ENCODE assay signal across 8 mouse cellular contexts in genomic region chr6:85586805-85587367, GRCm38 (mm10). TPM values are rescaled to one million over a fixed set of nuclear protein-coding genes. Genes with fewer than 3 reads are reported as not detected.
A peak's percentile ranks its signal among the peaks of the same experiment; 100 is the strongest.
DNase-seq lines count a peak whose midpoint lies in the region; ATAC-seq and TF ChIP-seq lines count a peak whose summit lies in the region.

No protein-coding gene starts in this region.

- ATAC-seq in forebrain, postnatal 0 days: 0 out of 2 replicates have a peak, but pooled peaks have one; percentile 6
- no peak for ATAC-seq in kidney, postnatal 0 days (replicated peaks; ENCODE audit: low FRiP score, low read depth)
- no peak for ATAC-seq in midbrain, embryonic 14.5 days (ENCODE audit: low FRiP score, low TSS enrichment)
- no peak for ATAC-seq in inflammation-experienced regulatory T-cells, adult 6 months

- peaks cover 13% of the 10 kb centered on the region for H3K4me1 ChIP-seq in forebrain, postnatal 0 days (ENCODE audit: insufficient read depth)
- H3K4me1 ChIP-seq in kidney, postnatal 0 days (replicated peaks; ENCODE audit: insufficient read depth, low read length): peaks cover 5% of the 10 kb centered on the region; the same call in 1 of the 2 replicates
- H3K4me1 ChIP-seq in midbrain, embryonic 14.5 days (ENCODE audit: control insufficient read depth, insufficient read depth, low read length): peaks cover 19% of the 10 kb centered on the region

- peak overlapping the region; percentile 56 for H3K4me2 ChIP-seq in forebrain, postnatal 0 days (ENCODE audit: low read depth)
- H3K4me2 ChIP-seq in kidney, postnatal 0 days (ENCODE audit: low read length): peak overlapping the region; percentile 90
- peak overlapping the region; percentile 71 for H3K4me2 ChIP-seq in midbrain, embryonic 14.5 days (ENCODE audit: low read length)

- 28% methylated on average over 9 of the region's 9 CpGs for WGBS in forebrain, postnatal 0 days
- 40% methylated on average over 9 of the region's 9 CpGs for WGBS in kidney, postnatal 0 days
- WGBS in midbrain, embryonic 14.5 days: 28% methylated on average over 9 of the region's 9 CpGs

- H3K27me3 ChIP-seq in forebrain, postnatal 0 days (ENCODE audit: insufficient read depth, low read length): no peaks in the 10 kb centered on the region
- no peaks in the 10 kb centered on the region for H3K27me3 ChIP-seq in kidney, postnatal 0 days (ENCODE audit: insufficient read depth, low read length)
- no peaks in the 10 kb centered on the region for H3K27me3 ChIP-seq in midbrain, embryonic 14.5 days (ENCODE audit: control insufficient read depth, insufficient read depth, low read length)

- peak overlapping the region; percentile 77; the same call in 1 of the 2 replicates for H3K9ac ChIP-seq in forebrain, postnatal 0 days
- H3K9ac ChIP-seq in kidney, postnatal 0 days (ENCODE audit: low read depth, low read length): no peak overlapping the region
- H3K9ac ChIP-seq in midbrain, embryonic 14.5 days (replicated peaks; ENCODE audit: low read length): no peak overlapping the region; the same call in 1 of the 2 replicates

- DNase-seq in left cerebral cortex, postnatal 4 days: peak; percentile 2
- no peak for DNase-seq in left cerebral cortex, postnatal 25 days (ENCODE audit: low spot score in 2 of 2)
- no peak for DNase-seq in brain, embryonic 14.5 days (ENCODE audit: low read depth)
- no peak for DNase-seq in forebrain, postnatal 0 days
- DNase-seq in kidney, postnatal 0 days (ENCODE audit: low spot score): no peak
- DNase-seq in midbrain, embryonic 14.5 days: peak; percentile 17
- DNase-seq in frontal cortex, postnatal 25 days (ENCODE audit: low spot score in 2 of 2): no peak

- H3K36me3 ChIP-seq in forebrain, postnatal 0 days (ENCODE audit: insufficient read depth): no peaks in the 10 kb centered on the region
- no peaks in the 10 kb centered on the region for H3K36me3 ChIP-seq in kidney, postnatal 0 days (ENCODE audit: insufficient read depth, low read length)
- H3K36me3 ChIP-seq in midbrain, embryonic 14.5 days (ENCODE audit: control insufficient read depth, insufficient read depth, low read length): no peaks in the 10 kb centered on the region

- no peaks in the 10 kb centered on the region for H3K9me3 ChIP-seq in forebrain, postnatal 0 days (ENCODE audit: low read length)
- no peaks in the 10 kb centered on the region for H3K9me3 ChIP-seq in kidney, postnatal 0 days (replicated peaks; ENCODE audit: low read length)
- H3K9me3 ChIP-seq in midbrain, embryonic 14.5 days (ENCODE audit: control insufficient read depth, low read length): no peaks in the 10 kb centered on the region

- intact Hi-C loops in left cerebral cortex, postnatal 4 days (cut with DNase I): no loop called here
- intact Hi-C loops in left cerebral cortex, postnatal 25 days (cut with DNase I): loop anchor here (5.0 to 10.0 kb wide), 2 partner anchors 75 to 328 kb away; partner anchors contain the start of genes Egr4, Nat8f1 and Tprkb

- TF ChIP-seq CTCF in brain, embryonic 14.5 days (IDR thresholded peaks at IDR 0.05; ENCODE audit: borderline replicate concordance, extremely low read depth, insufficient read depth, insufficient read length): 0 out of 2 replicates have a peak, but pooled peaks have one; percentile 18
- TF ChIP-seq CTCF in forebrain, postnatal 0 days (IDR thresholded peaks at IDR 0.05; ENCODE audit: low read depth): peak; percentile 42
- TF ChIP-seq CTCF in kidney, postnatal 0 days (IDR thresholded peaks at IDR 0.05; ENCODE audit: low read depth): peak; percentile 51

- H3K27ac ChIP-seq in forebrain, postnatal 0 days (ENCODE audit: low read depth, low read length): 0 out of 2 replicates have a peak overlapping the region, but pooled peaks have one; percentile 4
- H3K27ac ChIP-seq in kidney, postnatal 0 days: no peak overlapping the region
- 0 out of 2 replicates have a peak overlapping the region, but pooled peaks have one; percentile 88 for H3K27ac ChIP-seq in midbrain, embryonic 14.5 days (replicated peaks; ENCODE audit: low read depth, low read length)

- TF ChIP-seq POLR2A in brain, embryonic 14.5 days (IDR thresholded peaks at IDR 0.05; ENCODE audit: borderline replicate concordance, extremely low read depth, insufficient read depth, insufficient read length, poor library complexity, severe bottlenecking): no peak

- H3K4me3 ChIP-seq in forebrain, postnatal 0 days (ENCODE audit: low read depth, low read length): peak overlapping the region; percentile 94
- H3K4me3 ChIP-seq in kidney, postnatal 0 days (replicated peaks; ENCODE audit: low read depth, low read length): peak overlapping the region; percentile 71
- H3K4me3 ChIP-seq in midbrain, embryonic 14.5 days (replicated peaks; ENCODE audit: low read depth, low read length): peak overlapping the region; percentile 76

RNA-seq across cellular contexts. Expression of gene Alms1, which starts 0.4 kb away (rescaled TPM):
- total RNA-seq in left cerebral cortex, postnatal 4 days (2021): 10 to 100 TPM; 13.4 to 13.5 TPM
- total RNA-seq in left cerebral cortex, postnatal 25 days (2021): 1 to 10 TPM; 8.1 to 9.8 TPM
- polyA plus RNA-seq in brain, embryonic 14.5 days (2012; rRNA removed): 5.3 and 7.1 TPM in 2 replicates
- total RNA-seq in forebrain, postnatal 0 days (2014; rRNA removed): 13.7 and 14.7 TPM in 2 replicates
- polyA plus RNA-seq in forebrain, postnatal 0 days (2015; fragmentation: Nextera tagmentation; extraction: Ambion mirVana): 0.97 and 1.9 TPM in 2 replicates
- 1.6 and 2.0 TPM in 2 replicates for polyA plus RNA-seq in kidney, postnatal 0 days (2015; fragmentation: Nextera tagmentation; extraction: Ambion mirVana)
- polyA plus RNA-seq in midbrain, embryonic 14.5 days (2014; fragmentation: Nextera tagmentation; extraction: Ambion mirVana): 6.1 and 6.7 TPM in 2 replicates
- polyA plus RNA-seq in inflammation-experienced regulatory T-cells, adult 6 months (2017; shearing (Covaris generic)): 1 to 10 TPM; 2.5 to 3.0 (median 2.5) TPM

Comparison
In these comparisons a context has a peak if more than half of its experiments do, and no peak if none do; other contexts are left out.
1. DNase-seq: peak in left cerebral cortex, postnatal 4 days (single experiment) and midbrain, embryonic 14.5 days (single experiment); none in left cerebral cortex, postnatal 25 days (0 of 2), brain, embryonic 14.5 days (single experiment), forebrain, postnatal 0 days (single experiment), kidney, postnatal 0 days (single experiment) and frontal cortex, postnatal 25 days (0 of 2).
2. Peak in every context shown above with its lines, with median percentiles within 50 percentile points of each other: CTCF ChIP-seq, H3K4me2 ChIP-seq and H3K4me3 ChIP-seq.